Mouse (Mus musculus) adrenal gland, postnatal 10 days (tissue): ENCODE measurements around the gene Sf3b2. TPM values are rescaled to one million over a fixed set of nuclear protein-coding genes. Genes with fewer than 3 reads are reported as not detected.
A peak's percentile ranks its signal among the peaks of the same experiment; 100 is the strongest.
"Not testable (repeated sequence)": the region's sequence is repeated elsewhere in the genome, so short reads cannot be mapped to it uniquely, and the experiment has no call there.

Source experiments
- DNase-seq: peaks from one replicate; pipeline ENCODE4 v3.0.0; 2021; ENCODE audit warnings: mixed read lengths
- total RNA-seq, 2 experiments: library from RNA; stranded (reverse); gene quantifications; 2 replicates each; pipeline ENCODE4 v1.2.3; 2021

Sf3b2 gene
- total RNA-seq, 2 experiments from 2014 or later: 149 to 167 TPM

DNA sequence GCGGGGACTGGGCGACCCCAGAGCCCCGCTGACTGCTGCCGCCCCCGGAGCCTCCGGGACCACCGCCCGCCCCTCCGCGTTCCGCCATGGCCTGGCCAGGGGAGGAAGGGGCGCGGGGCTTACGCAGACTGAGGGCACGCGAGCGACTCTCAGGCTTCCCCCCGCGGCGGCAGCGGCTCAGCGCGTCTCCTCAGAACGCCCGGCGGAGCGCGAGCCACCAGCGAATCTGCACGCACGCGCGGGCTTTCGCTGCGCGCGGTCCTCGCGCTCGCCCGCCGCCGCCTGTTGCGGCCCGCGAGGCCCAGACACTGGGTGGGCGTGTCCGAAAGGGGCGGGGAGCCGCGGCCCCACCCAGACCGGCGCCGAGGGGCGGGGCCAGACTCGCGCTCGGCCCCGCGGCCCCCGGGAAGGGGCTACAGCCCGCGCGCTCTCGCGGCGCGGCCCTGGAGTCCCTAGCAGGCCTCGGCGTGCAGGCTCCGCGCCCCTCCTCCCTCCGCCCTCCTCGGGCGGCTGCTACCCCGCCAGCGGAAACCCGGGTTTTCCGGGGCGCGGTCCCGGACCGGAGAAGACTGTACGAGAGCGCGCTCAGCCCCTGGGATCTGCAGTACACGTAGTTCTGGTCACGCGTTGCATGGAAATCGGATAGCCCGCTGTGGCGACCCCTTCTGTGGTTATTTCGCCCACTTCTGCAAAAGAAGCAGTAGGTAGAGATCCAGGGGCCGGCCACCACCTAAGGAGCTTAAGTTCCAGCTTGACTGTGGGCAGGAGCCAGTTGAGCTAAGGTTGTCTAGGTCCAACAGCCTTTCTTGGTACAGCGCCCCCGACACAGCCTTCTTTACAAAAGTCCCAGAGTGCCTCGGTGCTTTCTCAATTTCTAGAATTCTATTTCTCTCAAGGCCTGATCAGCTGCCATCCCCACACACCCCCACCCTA, 22.2 kb downstream of the Sf3b2 start, which contains the start of gene Pacs1:
Gene Pacs1 (minus strand): TSS at position 319 of the 933 bp plus-strand sequence.
- DNase-seq: peak; percentile 96

DNA sequence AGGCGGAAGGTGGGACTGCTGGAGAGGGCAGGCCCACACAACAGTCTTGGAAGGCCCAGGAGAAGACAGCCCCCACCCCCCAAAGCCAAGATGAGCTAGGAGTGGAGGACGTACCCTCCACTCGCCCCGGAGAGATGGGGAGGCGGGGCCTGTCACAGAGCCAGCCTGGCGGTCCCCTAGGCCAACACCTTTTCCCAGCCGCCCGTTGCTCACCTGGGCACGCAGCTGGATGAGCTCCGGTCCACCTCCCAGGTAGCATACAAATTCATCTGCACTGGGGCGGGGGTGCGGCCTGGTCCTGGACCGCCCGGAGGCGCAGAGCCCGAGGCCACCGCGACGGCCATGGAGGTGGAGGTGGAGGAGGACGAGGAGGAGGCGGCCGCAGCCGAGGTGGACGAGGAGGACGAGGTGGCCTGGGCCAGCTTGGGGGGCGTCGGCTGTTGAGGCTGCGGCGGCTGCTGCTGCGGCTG, 22.9 kb downstream of the Sf3b2 start:
- peak; percentile 66 for DNase-seq

DNA sequence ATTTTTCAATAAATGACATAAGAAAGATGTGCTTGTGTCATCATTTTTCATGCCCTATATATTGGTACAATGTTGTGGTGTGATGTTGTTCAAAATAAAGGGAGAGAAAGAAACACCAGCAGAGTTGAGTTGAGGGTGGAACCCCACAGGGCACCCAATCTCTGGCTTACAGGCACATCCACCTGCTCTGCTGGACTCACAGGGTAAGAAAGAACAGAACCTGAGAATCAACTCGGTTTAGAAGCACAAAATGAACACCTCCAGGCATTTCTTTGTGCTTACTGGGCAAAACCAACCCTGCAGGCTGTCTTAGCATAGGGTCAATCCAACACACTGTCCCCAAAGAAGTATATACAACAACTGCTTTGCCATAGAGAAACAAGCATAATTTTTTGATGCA, 23.8 kb downstream of the Sf3b2 start:
- no peak for DNase-seq

DNA sequence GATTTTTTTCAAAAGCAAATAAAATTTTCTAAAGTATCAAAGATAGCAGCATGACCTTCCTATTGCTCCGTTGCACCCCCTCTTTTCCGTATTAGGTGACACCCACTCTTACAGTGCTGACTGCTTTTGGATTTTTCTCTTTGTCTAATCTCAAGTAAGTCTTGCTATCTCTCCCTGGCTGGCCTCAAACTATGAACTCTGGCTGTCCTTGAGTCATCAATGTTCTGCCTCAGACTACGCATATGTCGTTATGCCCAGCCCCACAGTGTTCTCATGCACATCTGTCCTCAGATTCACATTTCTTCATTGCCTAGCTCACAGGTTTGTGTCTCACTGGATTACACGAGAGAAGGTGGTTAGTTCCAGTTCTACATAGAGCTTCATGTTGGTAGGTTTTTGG, 25.9 kb downstream of the Sf3b2 start:
- no peak for DNase-seq

DNA sequence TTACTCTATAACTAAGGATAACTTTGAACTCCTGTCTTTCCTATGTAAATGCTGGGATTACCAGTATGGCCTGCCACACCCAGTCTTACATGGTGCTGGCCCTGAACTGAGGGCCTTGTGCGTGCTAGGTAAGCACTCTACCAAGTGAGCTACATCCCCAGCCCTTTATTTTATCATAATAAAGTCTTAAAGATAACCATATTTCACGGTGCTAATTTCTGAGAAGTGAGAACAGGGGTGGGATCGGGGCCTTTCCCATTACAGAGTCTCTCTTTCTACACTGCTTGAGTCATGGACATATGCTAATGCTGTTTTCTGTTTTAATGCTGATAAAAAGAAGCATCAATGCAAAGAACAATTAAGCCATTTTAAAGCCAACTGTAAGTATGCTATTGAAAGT, 26.4 kb downstream of the Sf3b2 start:
- no peak for DNase-seq

DNA sequence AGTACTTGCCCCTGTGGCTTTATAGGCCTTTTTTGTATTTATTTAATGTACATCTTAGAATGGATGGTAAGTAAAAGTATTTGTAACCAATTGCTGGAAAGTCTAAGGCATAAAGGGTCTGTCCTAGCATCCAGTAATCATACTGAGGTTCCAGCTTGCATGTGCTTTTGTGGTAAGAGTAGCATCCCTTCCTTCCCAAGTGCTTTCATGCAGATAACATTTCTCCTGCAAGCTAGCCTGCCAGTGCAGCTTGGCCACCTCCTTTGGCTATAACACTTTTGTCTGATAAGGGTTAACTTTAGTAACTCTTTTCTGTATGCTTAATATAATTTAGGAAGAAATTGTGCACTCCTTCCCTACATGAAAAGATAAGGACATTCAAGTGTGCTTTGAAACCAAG, 27.2 kb downstream of the Sf3b2 start:
- DNase-seq: no peak

DNA sequence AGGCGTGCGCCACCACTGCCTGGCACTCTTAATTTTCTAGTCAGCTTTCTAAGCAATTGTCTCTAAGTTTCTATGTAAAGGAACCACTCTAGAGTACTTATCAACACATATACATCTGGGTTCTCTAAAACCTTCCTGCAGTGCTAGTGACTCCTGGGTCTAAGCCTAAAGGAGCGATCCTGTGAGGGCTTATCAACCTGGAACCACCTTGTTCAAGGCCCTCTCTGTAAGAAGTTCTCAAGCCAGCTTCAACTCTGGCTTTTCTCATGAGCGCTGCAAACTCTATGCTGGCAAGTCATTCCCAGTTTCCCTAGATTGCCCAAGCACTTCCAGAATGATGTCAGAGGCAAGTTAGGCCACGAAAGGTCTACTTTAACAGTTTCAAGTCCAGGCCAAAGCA, 28.2 kb downstream of the Sf3b2 start:
- peak; percentile 20 for DNase-seq

DNA sequence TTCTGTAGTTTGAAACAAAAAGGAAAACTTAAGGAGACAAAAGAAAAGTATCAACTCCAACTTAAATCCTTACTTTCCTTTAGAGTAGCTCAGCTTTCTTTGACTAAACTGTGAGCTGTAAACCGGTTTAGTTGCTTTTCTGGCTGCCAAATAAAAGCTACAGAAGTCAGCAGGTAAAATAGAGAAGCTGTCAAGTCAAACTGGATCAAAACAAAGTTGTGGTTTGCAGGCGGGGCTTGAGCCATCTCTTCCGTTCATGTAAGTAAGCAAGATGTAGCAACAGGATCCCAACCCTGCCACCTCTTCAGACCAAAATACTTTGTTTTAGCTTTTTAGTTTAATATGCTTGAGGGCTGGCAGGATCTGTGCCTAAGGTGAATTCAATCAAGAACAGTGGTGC, 38.1 kb downstream of the Sf3b2 start:
- DNase-seq: no peak

DNA sequence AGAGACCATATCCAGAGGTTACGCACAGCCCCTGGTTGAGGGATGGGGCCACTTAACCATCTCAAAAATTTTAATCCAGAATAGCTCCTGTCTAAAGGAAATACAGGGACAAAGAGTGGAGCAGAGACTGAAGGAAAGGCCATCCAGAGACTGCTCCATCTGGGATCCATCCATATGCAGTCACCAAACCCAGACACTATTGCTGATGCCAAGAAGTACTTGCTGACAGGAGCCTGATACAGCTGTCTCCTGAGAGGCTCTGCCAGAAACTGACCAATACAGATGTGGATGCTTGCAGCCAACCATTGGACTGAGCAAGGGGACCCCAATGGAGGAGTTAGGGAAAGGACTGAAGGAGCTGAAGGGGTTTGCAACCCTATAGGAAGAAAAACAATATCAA, 58.3 kb downstream of the Sf3b2 start:
- not testable (repeated sequence) for DNase-seq

DNA sequence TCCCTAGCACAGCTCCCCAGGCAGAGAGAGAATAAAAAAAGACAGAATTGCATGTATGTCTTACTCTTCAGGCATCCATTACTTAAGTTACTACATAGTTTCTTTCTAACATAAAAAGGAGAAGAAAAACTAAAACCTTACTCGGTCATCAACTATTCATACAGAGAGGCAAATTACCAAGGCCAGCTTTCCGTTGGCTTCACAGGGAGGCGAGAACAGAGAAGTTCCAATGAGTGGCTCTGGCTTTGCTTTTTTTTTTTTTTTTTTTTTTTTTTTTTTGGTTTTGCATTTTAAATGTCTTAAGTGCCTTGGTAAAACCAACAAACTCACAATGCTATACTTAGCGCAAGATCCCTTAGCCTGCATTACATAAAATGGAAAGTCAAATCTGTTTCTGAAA, 62.6 kb downstream of the Sf3b2 start:
- DNase-seq: no peak

DNA sequence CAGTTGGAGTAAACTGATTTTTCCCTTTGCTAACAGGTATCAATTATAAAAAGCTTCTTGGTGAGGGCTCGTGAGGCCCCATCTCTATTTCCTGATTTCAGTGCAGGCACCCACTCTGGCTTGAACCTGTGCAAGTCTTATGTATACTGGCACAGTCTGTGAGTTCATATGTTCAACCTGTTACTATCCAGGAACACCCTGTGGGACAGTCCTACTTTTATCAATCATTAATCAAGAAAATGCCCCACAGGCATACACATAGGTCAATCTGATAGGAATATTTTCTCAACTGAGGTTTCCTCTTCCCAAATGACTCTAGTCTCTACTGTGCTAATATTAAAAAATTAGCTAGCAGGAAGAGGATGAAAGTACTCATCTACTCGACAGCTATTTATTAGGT, 65.1 kb downstream of the Sf3b2 start:
- no peak for DNase-seq

DNA sequence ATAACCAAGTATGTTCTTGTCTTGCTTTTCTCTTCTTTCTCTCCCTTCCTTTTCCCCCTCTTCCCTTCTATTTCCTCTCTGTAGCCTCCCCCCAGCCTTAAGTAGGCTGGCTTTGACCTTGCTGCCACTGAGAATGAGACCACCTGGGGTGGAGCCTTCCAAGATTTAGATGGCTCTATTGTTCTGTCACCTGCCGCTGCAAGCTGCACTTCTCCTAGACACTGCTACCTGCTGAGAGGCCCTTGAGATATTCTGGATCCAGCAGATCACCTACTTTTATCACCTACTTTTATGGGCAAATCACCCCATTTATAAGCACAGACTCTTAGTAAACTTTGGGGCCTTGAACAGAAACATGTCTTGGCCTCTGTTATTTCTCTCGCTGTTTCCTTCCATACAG, 70.6 kb downstream of the Sf3b2 start:
- no peak for DNase-seq

DNA sequence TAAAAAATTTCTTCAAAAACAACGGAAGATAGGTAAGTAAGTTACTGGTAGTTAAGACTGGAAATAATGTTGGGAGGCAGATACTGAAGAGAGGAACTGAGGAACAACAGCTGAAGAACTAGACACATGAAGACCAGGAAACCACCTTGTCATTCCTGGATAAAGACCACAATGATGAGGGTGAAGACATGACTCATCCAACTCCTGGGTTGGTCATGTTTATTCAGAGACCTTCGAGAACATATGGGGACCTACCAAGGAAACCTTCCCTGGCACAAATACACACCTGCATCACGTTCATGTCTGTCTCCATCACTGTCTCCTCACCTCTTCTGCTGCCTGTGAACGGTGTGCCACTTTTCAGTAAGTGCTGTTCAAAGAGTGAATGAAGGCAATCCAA, 71.2 kb downstream of the Sf3b2 start:
- no peak for DNase-seq

Other genes starting within 250 kb of the Sf3b2 start
- 1 to 10 TPM; 1.7 to 3.7 TPM for gene Rin1, start 245.0 kb downstream of the Sf3b2 start, total RNA-seq
- gene Cd248, start 227.4 kb downstream of the Sf3b2 start, total RNA-seq: 10 to 100 TPM; 28.1 to 37.5 TPM
- 1 to 10 TPM; 2.4 to 3.2 TPM for gene Tmem151a, start 209.9 kb downstream of the Sf3b2 start, total RNA-seq
- gene Yif1a, start 206.9 kb downstream of the Sf3b2 start, total RNA-seq: 10 to 100 TPM; 88.3 to 96.8 TPM
- gene Cnih2, start 196.9 kb downstream of the Sf3b2 start, total RNA-seq: 1 to 10 TPM; 5.0 to 5.1 TPM
- gene Rab1b, start 188.4 kb downstream of the Sf3b2 start, total RNA-seq: 100 to 1,000 TPM; 179 to 197 TPM
- gene Klc2, start 176.9 kb downstream of the Sf3b2 start, total RNA-seq: 10 to 100 TPM; 28.0 to 40.2 TPM
- 10 to 100 TPM; 23.3 to 28.7 TPM for gene Pacs1, start 22.3 kb downstream of the Sf3b2 start, total RNA-seq
- under 1 TPM; 0.27 to 0.51 TPM for gene Gal3st3, start 2.9 kb upstream of the Sf3b2 start, total RNA-seq
- gene Catsper1, start 40.3 kb upstream of the Sf3b2 start, total RNA-seq: not detected
- 1 to 10 TPM; 1.4 to 2.4 TPM for gene Cst6, start 54.1 kb upstream of the Sf3b2 start, total RNA-seq
- 10 to 100 TPM; 33.6 to 37.8 TPM for gene Eif1ad, start 71.3 kb upstream of the Sf3b2 start, total RNA-seq
- gene Banf1, start 71.7 kb upstream of the Sf3b2 start, total RNA-seq: 100 to 1,000 TPM; 165 to 169 TPM
- 10 to 100 TPM; 63.6 to 65.1 TPM for gene Sart1, start 93.2 kb upstream of the Sf3b2 start, total RNA-seq
- not detected for gene Tsga10ip, start 107.1 kb upstream of the Sf3b2 start, total RNA-seq
- gene Drap1, start 129.5 kb upstream of the Sf3b2 start, total RNA-seq: 100 to 1,000 TPM; 246 to 264 TPM
- 10 to 100 TPM; 42.5 to 43.8 TPM for gene AI837181, start 129.7 kb upstream of the Sf3b2 start, total RNA-seq
- under 1 TPM in 1 of 2 experiments, not detected in 1; 0.18 TPM for gene Fosl1, start 152.1 kb upstream of the Sf3b2 start, total RNA-seq
- 10 to 100 TPM in 1 of 2 experiments, 1 to 10 TPM in 1; 9.4 to 11.5 TPM for gene Ccdc85b, start 162.4 kb upstream of the Sf3b2 start, total RNA-seq
- 10 to 100 TPM; 74.9 to 99.3 TPM for gene Fibp, start 165.2 kb upstream of the Sf3b2 start, total RNA-seq
- gene Ctsw, start 173.1 kb upstream of the Sf3b2 start, total RNA-seq: 1 to 10 TPM; 1.4 to 1.8 TPM
- 10 to 100 TPM; 48.8 to 50.9 TPM for gene Efemp2, start 178.5 kb upstream of the Sf3b2 start, total RNA-seq
- gene Mus81, start 192.9 kb upstream of the Sf3b2 start, total RNA-seq: 10 to 100 TPM; 25.2 to 27.4 TPM
- 100 to 1,000 TPM; 651 to 659 TPM for gene Cfl1, start 195.0 kb upstream of the Sf3b2 start, total RNA-seq
- gene 1700020D05Rik, start 208.3 kb upstream of the Sf3b2 start, total RNA-seq: 1 to 10 TPM; 1.2 to 2.7 TPM
- 10 to 100 TPM in 1 of 2 experiments, 1 to 10 TPM in 1; 8.0 to 12.3 TPM for gene Snx32, start 215.1 kb upstream of the Sf3b2 start, total RNA-seq